Mouse (Mus musculus): ENCODE measurements around the gene Tspan31. TPM values are rescaled to one million over a fixed set of nuclear protein-coding genes. Genes with fewer than 3 reads are reported as not detected.
A peak's percentile ranks its signal among the peaks of the same experiment; 100 is the strongest.

The Tspan31 gene
- total and polyA plus RNA-seq, 3 experiments = 57.2 to 63.1 TPM; not detected in 1

- no peaks in the 10 kb centered on the region for H3K4me1 ChIP-seq (ENCODE audit: control insufficient read depth in 1 of 2, insufficient read depth in 2 of 2, low read length in 2 of 2)
- peaks cover 4% of the 10 kb centered on the region; the same call in 1 of the 2 replicates for H3K79me2 ChIP-seq (ENCODE audit: control insufficient read depth, insufficient read depth, low read length, poor library complexity)
- peak overlapping the region; percentile 88 to 96 for H3K4me3 ChIP-seq (ENCODE audit: control insufficient read depth in 1 of 2, insufficient read depth in 1 of 2, low read depth in 2 of 2, low read length in 2 of 2)
- TF ChIP-seq SMC3 (IDR thresholded peaks at IDR 0.05; ENCODE audit: low read depth, low read length) (no peak), ETS1 (IDR thresholded peaks at IDR 0.05; ENCODE audit: low read depth, low read length) (no peak), POLR2AphosphoS2 (IDR thresholded peaks at IDR 0.05; ENCODE audit: low read length) (no peak), ZC3H11A (IDR thresholded peaks at IDR 0.05; ENCODE audit: low read depth, low read length) (no peak), RCOR1 (IDR thresholded peaks at IDR 0.05; ENCODE audit: low read depth, low read length) (no peak), ZNF384 (IDR thresholded peaks at IDR 0.05; ENCODE audit: low read depth, low read length) (peak; percentile 95), NELFE (IDR thresholded peaks at IDR 0.05; ENCODE audit: low read depth, low read length) (no peak), GATA1 (IDR thresholded peaks at IDR 0.05; ENCODE audit: low read depth, low read length) (no peak), MAX (IDR thresholded peaks at IDR 0.05; ENCODE audit: low read length) (no peak), NRF1 (IDR thresholded peaks at IDR 0.05; ENCODE audit: insufficient read depth, low read depth, low read length, poor library complexity, severe bottlenecking) (0 out of 2 replicates have a peak, but pooled peaks have one; percentile 19), MAFK (IDR thresholded peaks at IDR 0.05; ENCODE audit: borderline replicate concordance, low read depth, low read length) (no peak), TCF12 (IDR thresholded peaks at IDR 0.05; ENCODE audit: low read depth, low read length) (no peak), MYC (IDR thresholded peaks at IDR 0.05; ENCODE audit: low read depth, low read length) (0 out of 2 replicates have a peak, but pooled peaks have one; percentile 10), GABPA (IDR thresholded peaks at IDR 0.05; ENCODE audit: low read depth, low read length) (no peak), MAZ (IDR thresholded peaks at IDR 0.05; ENCODE audit: low read depth, low read length) (no peak), KAT2A (conservative IDR thresholded peaks at IDR 0.05; ENCODE audit: low read depth, low read length) (no peak)
- peak; percentile 51 for DNase-seq (ENCODE audit: low read depth, low spot score)
- no peaks in the 10 kb centered on the region; a peak in 1 of 4 replicates for H3K36me3 ChIP-seq (ENCODE audit: control insufficient read depth in 1 of 2, insufficient read depth in 2 of 2, low read length in 2 of 2)
- H3K9me3 ChIP-seq (replicated peaks; ENCODE audit: insufficient read depth, low read length) = no peaks in the 10 kb centered on the region
- H3K9ac ChIP-seq (ENCODE audit: control insufficient read depth, low read depth, low read length, poor library complexity, severe bottlenecking) = peak overlapping the region; percentile 98
- no peak overlapping the region for H3K27ac ChIP-seq (ENCODE audit: control insufficient read depth, low read depth, low read length)
- no peaks in the 10 kb centered on the region for H3K27me3 ChIP-seq (ENCODE audit: control insufficient read depth in 1 of 2, insufficient read depth in 2 of 2, low read length in 2 of 2)
These were observed 29.4 kb downstream of the Tspan31 start for GRCm38 (mm10) chr10:127040569-127041214.

- Histone ChIP-seq H3K4me3 (ENCODE audit: control insufficient read depth in 1 of 2, insufficient read depth in 1 of 2, low read depth in 2 of 2, low read length in 2 of 2) (no peak overlapping the region), H3K27me3 (ENCODE audit: control insufficient read depth in 1 of 2, insufficient read depth in 2 of 2, low read length in 2 of 2) (no peaks in the 10 kb centered on the region), H3K27ac (ENCODE audit: control insufficient read depth, low read depth, low read length) (no peak overlapping the region), H3K36me3 (ENCODE audit: control insufficient read depth in 1 of 2, insufficient read depth in 2 of 2, low read length in 2 of 2) (no peaks in the 10 kb centered on the region; a peak in 1 of 4 replicates), H3K9ac (ENCODE audit: control insufficient read depth, low read depth, low read length, poor library complexity, severe bottlenecking) (no peak overlapping the region), H3K79me2 (ENCODE audit: control insufficient read depth, insufficient read depth, low read length, poor library complexity) (peaks cover 4% of the 10 kb centered on the region; the same call in 1 of the 2 replicates), H3K9me3 (replicated peaks; ENCODE audit: insufficient read depth, low read length) (no peaks in the 10 kb centered on the region), H3K4me1 (ENCODE audit: control insufficient read depth in 1 of 2, insufficient read depth in 2 of 2, low read length in 2 of 2) (no peaks in the 10 kb centered on the region)
- DNase-seq (ENCODE audit: low read depth, low spot score) = no peak
- TF ChIP-seq TCF12 (IDR thresholded peaks at IDR 0.05; ENCODE audit: low read depth, low read length) = no peak
- TF ChIP-seq RCOR1 (IDR thresholded peaks at IDR 0.05; ENCODE audit: low read depth, low read length) = no peak
These were observed 32.4 kb downstream of the Tspan31 start for GRCm38 (mm10) chr10:127037641-127038040.
